Mouse (Mus musculus) cerebellum, adult 2 months (tissue): ENCODE measurements around the gene Wdfy1.

Source experiments
- CTCF ChIP-seq: fragments of 200-500 bp; IDR thresholded peaks from 2 replicates; pipeline ENCODE4 v1.5.1; 2011; ENCODE audit warnings: low read depth, mild to moderate bottlenecking, control low read depth, low read length, moderate library complexity, borderline replicate concordance; ENCODE audit not compliant: insufficient read depth
- POLR2A ChIP-seq: fragments of 200-500 bp; IDR thresholded peaks from 2 replicates; pipeline ENCODE4 v1.6.1; 2011; ENCODE audit warnings: low read length, control low read depth, borderline replicate concordance; ENCODE audit not compliant: insufficient read depth

DNA sequence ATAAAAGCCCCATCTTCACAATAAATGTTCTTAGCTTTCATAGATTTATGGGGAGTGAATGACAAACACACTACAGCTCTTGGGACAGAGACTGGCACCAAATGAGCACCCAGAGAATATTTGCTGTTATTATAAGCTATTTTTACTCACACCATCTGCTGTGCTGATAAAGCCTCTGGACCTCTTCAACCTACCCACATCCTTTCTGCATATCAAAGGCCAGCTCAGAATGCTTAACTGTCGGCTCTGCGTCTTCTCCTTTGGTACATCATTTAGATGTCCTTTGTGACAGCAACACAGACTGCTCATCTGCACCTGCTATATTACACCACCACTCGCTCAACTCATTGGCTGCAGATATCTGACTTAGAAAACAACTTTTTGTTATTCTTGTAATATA lies 21.1 kb upstream of the Wdfy1 start:
- no peak for TF ChIP-seq CTCF
- TF ChIP-seq POLR2A: no peak
